Mouse (Mus musculus) megakaryocyte, embryonic 14.5 days (primary cell): Measurements from ENCODE around the gene Gm11273. TPM values are rescaled to one million over a fixed set of nuclear protein-coding genes. Genes with fewer than 3 reads are reported as not detected.
"Not testable (repeated sequence)": the region's sequence is repeated elsewhere in the genome, so short reads cannot be mapped to it uniquely, and the experiment has no call there.

Source experiments
- H3K27me3 ChIP-seq: replicated peaks from 2 replicates; pipeline ENCODE3; 2012; ENCODE audit warnings: inconsistent platforms
- H3K36me3 ChIP-seq: replicated peaks from 2 replicates; pipeline ENCODE3; 2012; ENCODE audit warnings: low read length, inconsistent platforms, mixed read lengths
- H3K4me1 ChIP-seq: 2 replicates; pipeline ENCODE4 v1.6.1; 2012; ENCODE audit warnings: inconsistent platforms
- H3K4me3 ChIP-seq: replicated peaks from 2 replicates; pipeline ENCODE3; 2012; ENCODE audit warnings: moderate library complexity, mild to moderate bottlenecking, inconsistent platforms
- H3K9me3 ChIP-seq: 2 replicates; pipeline ENCODE4 v1.6.1; 2012; ENCODE audit warnings: inconsistent platforms
- FLI1 ChIP-seq: IDR thresholded peaks from 2 replicates; pipeline ENCODE4 v1.6.1; 2012; ENCODE audit warnings: low read length, inconsistent platforms, mixed read lengths
- GATA1 ChIP-seq: IDR thresholded peaks from 3 replicates; pipeline ENCODE4 v1.6.1; 2012; ENCODE audit warnings: mixed read lengths, low read length, inconsistent platforms, borderline replicate concordance
- polyA plus RNA-seq: library from polyadenylated mRNA; stranded (reverse); fragments of >175 nt; gene quantifications from 2 replicates; pipeline ENCODE4 v1.2.3, GENCODE M21; 2012; ENCODE audit warnings: low replicate concordance; ENCODE audit not compliant: insufficient read depth

The Gm11273 gene
- polyA plus RNA-seq, 1 experiment: 41.0 TPM

- no peak for TF ChIP-seq GATA1
- no peak for TF ChIP-seq FLI1
- H3K4me3 ChIP-seq: no peak overlapping the region
- H3K4me1 ChIP-seq: peaks cover 5% of the 10 kb centered on the region; the same call in 1 of the 2 replicates
- peaks cover 1% of the 10 kb centered on the region for H3K27me3 ChIP-seq
- H3K36me3 ChIP-seq: peaks cover 7% of the 10 kb centered on the region
- H3K9me3 ChIP-seq: peaks cover 9% of the 10 kb centered on the region
These were observed 14.3 kb downstream of the Gm11273 start for GRCm38 (mm10) chr13:21486881-21487280.

- not testable (repeated sequence) for H3K36me3 ChIP-seq, H3K27me3 ChIP-seq, H3K9me3 ChIP-seq
- Histone ChIP-seq H3K4me3 (peak within 1 kb of the TSS; percentile 86), H3K4me1 (peaks cover 26% of the 10 kb centered on the region)
These were observed 22.2 kb downstream of the Gm11273 start, which contains the start of the genes Zkscan4 and Gm10065 for GRCm38 (mm10) chr13:21478759-21479670. Gene Zkscan4, plus strand, starts transcription at chr13:21478907. Gene Gm10065, minus strand, starts transcription at chr13:21479441.

DNA sequence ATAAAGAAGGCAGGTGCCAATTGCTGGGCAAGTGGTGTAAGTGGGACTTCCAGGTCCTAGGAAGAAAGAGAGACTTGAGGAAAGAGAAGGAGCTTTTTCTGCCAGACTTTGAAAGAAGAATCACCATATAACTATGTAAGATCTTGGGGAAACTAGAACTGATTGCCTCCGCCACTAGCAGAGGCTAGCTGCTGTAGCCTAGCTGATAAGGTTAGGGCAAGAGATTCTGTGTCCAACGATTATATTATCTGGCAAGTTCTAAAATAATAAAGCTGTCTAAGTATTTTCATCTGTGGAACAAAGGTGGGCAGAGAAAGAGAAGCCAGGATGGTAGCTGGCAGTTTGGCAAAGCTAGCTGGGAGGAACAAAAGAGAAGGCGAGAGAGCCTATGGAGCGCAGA, 28.8 kb downstream of the Gm11273 start:
- TF ChIP-seq FLI1: no peak
- TF ChIP-seq GATA1: no peak

DNA sequence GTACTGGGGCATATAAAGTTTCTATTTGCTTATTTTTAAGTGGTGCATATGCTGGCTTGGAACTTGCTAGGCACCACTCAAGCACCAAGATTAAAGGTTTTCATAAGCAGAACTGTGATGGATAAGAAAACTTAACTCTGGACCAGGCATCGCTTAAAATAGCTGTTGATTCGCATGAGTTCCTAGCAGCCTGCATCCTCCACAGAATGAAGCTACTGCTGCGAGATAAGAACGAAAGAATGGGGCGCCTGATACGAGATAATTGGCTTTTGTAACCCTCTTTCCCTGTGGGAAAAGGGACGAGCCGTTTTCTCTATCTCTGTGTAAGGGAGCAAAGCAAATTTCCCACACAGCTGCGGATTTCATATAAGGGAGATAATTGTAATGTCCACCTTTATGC, 32.1 kb downstream of the Gm11273 start:
- TF ChIP-seq FLI1 (no peak), GATA1 (no peak)

More for the DNA sequence above, 28.8 kb downstream of the Gm11273 start:
- Histone ChIP-seq H3K9me3 (no peaks in the 10 kb centered on the region), H3K4me3 (no peak overlapping the region), H3K4me1 (peaks cover 16% of the 10 kb centered on the region), H3K27me3 (peaks cover 15% of the 10 kb centered on the region), H3K36me3 (no peaks in the 10 kb centered on the region)

DNA sequence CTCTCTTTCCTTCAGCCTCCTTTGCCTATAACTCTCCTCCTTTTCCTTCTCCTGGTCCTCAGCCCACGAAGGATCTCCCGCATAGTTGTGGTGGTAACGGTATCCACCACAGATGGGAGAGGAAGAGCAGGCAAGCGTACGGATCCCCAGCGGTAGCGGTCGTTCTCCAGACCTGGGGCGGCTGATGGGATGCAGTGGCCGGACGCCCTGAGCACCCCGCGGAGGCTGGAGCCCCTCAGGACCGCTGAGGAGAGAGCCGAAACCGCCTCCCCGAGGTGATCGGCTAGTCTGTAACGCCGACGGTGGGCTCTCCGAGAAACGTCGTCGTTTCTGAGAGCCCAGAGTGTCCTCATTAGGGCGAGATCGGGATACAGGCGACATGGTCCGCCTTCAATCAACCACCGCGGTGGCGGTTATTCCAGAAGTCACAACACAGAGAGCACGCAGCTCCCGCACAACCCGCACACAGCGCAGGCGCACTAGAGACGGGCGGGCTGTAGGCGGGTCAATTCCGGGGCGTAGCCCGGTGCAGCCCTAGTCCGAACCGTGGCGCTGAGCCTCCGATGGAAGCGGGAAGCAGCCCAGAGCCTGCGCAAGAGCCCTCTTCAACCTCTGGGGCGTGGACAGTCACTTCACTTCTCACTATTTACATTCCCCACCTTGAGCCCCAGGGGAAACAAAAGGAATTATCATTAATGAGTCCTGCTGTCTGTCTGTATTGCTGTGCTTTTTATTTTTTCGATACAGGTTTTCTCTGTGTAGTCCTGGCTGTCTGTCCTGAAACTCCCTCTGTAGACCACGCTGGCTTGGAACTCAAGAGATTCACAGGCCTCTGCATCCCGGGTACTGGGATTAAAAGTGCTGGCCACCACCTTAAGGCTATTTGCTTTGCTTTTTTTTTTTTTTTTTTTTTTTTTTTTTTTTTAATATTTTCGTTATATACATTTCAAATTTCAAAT, 32.9 kb downstream of the Gm11273 start, which contains the start of gene Nkapl:
Gene Nkapl (minus strand): TSS at position 449 of the 959 bp plus-strand sequence.
- Histone ChIP-seq H3K9me3 (peaks cover 5% of the 10 kb centered on the region; the same call in 1 of the 2 replicates), H3K27me3 (peaks cover 13% of the 10 kb centered on the region), H3K36me3 (no peaks in the 10 kb centered on the region), H3K4me3 (peak within 1 kb of the TSS; percentile 94), H3K4me1 (peaks cover 13% of the 10 kb centered on the region)
- TF ChIP-seq GATA1 (no peak), FLI1 (no peak)

More for the DNA sequence above, 32.1 kb downstream of the Gm11273 start:
- H3K9me3 ChIP-seq: no peaks in the 10 kb centered on the region
- H3K4me3 ChIP-seq: no peak overlapping the region
- H3K4me1 ChIP-seq: peaks cover 16% of the 10 kb centered on the region
- no peaks in the 10 kb centered on the region for H3K36me3 ChIP-seq
- peaks cover 13% of the 10 kb centered on the region for H3K27me3 ChIP-seq

DNA sequence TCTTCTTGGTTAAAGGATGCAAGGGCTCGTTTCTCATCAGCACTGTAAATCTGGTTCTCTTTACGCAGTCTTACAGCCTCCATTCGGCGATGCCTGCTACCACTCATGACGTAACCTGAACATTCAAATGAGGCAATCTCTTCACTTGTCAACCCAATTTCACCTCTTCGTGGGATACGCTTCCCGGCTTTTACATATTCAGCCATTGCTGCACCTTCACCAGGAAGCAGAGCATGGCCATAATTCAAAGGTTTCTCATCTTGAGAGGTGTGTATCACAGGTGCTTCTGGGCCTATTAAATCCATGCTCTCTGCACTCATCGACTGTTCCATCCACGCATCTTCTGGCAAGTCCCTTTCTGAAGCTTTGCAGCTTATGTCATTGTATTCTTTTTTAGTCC, 33.9 kb downstream of the Gm11273 start:
- Histone ChIP-seq H3K4me3 (no peak overlapping the region), H3K4me1 (peaks cover 12% of the 10 kb centered on the region), H3K27me3 (peaks cover 11% of the 10 kb centered on the region), H3K36me3 (no peaks in the 10 kb centered on the region), H3K9me3 (peaks cover 13% of the 10 kb centered on the region; the same call in 1 of the 2 replicates)
- TF ChIP-seq FLI1 (no peak), GATA1 (no peak)

GRCm38 (mm10) chr13:21462516-21462915, 38.7 kb downstream of the Gm11273 start:
- H3K4me1 ChIP-seq, H3K27me3 ChIP-seq, H3K36me3 ChIP-seq, H3K4me3 ChIP-seq: not testable (repeated sequence)
- H3K9me3 ChIP-seq: peaks cover 13% of the 10 kb centered on the region; the same call in 1 of the 2 replicates

DNA sequence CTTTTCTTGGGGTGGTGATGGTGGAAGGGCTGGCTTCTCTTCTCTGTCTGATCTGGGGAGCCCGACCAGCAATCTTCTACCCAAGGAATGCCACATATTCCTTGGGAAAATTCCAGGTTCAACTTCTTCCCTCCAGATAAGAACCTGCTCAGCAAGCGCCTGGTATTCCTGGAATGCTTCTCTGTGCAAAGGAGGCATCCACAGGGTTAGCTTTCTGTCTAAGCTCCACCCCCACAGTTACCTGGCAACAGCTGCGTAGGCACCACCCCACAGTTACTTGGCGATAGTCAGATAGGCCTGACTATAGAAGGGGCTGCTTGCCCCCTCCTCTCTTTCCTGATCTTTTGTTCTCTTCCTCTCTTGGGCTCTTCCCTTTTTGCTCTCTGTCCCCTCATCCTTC, 44.9 kb downstream of the Gm11273 start:
- no peak for TF ChIP-seq FLI1
- TF ChIP-seq GATA1: no peak
- Histone ChIP-seq H3K36me3 (peaks cover 6% of the 10 kb centered on the region), H3K4me3 (no peak overlapping the region), H3K4me1 (peaks cover 18% of the 10 kb centered on the region), H3K9me3 (no peaks in the 10 kb centered on the region), H3K27me3 (peaks cover 19% of the 10 kb centered on the region)

DNA sequence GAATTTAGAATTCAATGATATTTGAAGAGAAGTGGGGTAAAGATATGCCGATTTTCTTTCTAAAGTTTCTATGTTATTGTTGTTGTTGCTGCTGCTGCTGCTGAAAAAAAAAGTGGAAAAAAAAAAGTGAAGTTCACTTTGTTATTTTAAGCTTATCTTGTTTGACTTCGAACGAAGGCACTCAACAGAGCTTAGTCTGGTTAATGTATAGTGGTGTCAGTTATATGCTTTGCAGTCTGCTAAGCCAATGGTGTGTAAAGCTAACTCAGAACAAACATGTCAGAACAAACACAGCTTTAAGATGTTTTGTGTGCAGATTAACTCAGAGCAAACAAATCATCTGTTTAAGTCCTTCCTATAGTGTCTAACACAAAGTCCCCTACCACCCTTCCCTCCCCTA, 47.1 kb downstream of the Gm11273 start:
- H3K4me1 ChIP-seq: peaks cover 18% of the 10 kb centered on the region
- TF ChIP-seq GATA1 (no peak), FLI1 (no peak)
- H3K36me3 ChIP-seq: peaks cover 12% of the 10 kb centered on the region
- no peak overlapping the region for H3K4me3 ChIP-seq
- H3K9me3 ChIP-seq: no peaks in the 10 kb centered on the region
- peaks cover 19% of the 10 kb centered on the region for H3K27me3 ChIP-seq
